Mouse (Mus musculus): ENCODE results near the gene Itm2c.

- no peak for TF ChIP-seq CTCF (IDR thresholded peaks at IDR 0.05; ENCODE audit: borderline replicate concordance, control insufficient read depth, extremely low read depth, insufficient read depth, low read length, poor library complexity)
- TF ChIP-seq POLR2A (IDR thresholded peaks at IDR 0.05; ENCODE audit: control insufficient read depth, extremely low read depth, insufficient read depth, low read length, poor library complexity), result no peak
Measured at GRCm38 (mm10) chr1:85933226-85933625, 39.1 kb downstream of the Itm2c start.

Data from thymus, adult 2 months (tissue).